Mouse (Mus musculus): Measurements from ENCODE around the gene Sptssb. TPM values are rescaled to one million over a fixed set of nuclear protein-coding genes. Genes with fewer than 3 reads are reported as not detected.

The Sptssb gene
- polyA plus RNA-seq, 1 experiment from 2014 or later, result 1.1 TPM

- no peak overlapping the region for H3K9ac ChIP-seq
- no peaks in the 10 kb centered on the region for H3K4me1 ChIP-seq (replicated peaks)
- no peaks in the 10 kb centered on the region for H3K36me3 ChIP-seq
- no peak overlapping the region for H3K27ac ChIP-seq
- H3K9me3 ChIP-seq (replicated peaks), result no peaks in the 10 kb centered on the region
- H3K4me3 ChIP-seq, result no peak overlapping the region
- no peak overlapping the region for H3K4me2 ChIP-seq
- no peaks in the 10 kb centered on the region for H3K27me3 ChIP-seq
- ATAC-seq (replicated peaks; ENCODE audit: insufficient number of reproducible peaks, insufficient read depth, low FRiP score, low read depth), result no peak
- 71% methylated on average over 2 of the region's 2 CpGs for WGBS
Observed at GRCm38 (mm10) chr3:69797969-69798368, 61.8 kb downstream of the Sptssb start.

DNA sequence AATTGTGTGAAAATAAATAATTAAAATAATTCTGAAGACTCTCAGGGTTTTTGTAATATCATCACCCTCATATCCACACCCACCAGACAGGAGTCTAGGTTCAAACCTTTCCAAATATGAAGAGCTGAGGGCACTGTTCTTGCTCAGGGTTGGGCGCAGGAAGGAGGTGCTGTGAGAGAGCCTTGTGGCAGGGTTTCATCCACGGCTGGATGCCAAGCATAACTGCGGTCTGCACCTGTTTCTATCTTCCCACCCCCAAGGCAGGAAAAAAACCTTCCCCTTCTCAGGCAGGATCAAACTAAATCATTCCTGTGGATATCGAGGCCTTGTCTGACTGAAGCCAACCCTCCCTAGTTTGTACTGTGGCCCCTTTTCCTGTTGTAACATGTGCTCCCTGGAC lies 62.2 kb downstream of the Sptssb start:
- Histone ChIP-seq H3K4me1 (replicated peaks) (no peaks in the 10 kb centered on the region), H3K4me3 (no peak overlapping the region), H3K36me3 (no peaks in the 10 kb centered on the region), H3K9ac (no peak overlapping the region), H3K27me3 (no peaks in the 10 kb centered on the region), H3K9me3 (replicated peaks) (no peaks in the 10 kb centered on the region), H3K4me2 (no peak overlapping the region), H3K27ac (no peak overlapping the region)
- ATAC-seq (replicated peaks; ENCODE audit: insufficient number of reproducible peaks, insufficient read depth, low FRiP score, low read depth), result no peak
- 82% methylated on average over 4 of the region's 4 CpGs for WGBS

DNA sequence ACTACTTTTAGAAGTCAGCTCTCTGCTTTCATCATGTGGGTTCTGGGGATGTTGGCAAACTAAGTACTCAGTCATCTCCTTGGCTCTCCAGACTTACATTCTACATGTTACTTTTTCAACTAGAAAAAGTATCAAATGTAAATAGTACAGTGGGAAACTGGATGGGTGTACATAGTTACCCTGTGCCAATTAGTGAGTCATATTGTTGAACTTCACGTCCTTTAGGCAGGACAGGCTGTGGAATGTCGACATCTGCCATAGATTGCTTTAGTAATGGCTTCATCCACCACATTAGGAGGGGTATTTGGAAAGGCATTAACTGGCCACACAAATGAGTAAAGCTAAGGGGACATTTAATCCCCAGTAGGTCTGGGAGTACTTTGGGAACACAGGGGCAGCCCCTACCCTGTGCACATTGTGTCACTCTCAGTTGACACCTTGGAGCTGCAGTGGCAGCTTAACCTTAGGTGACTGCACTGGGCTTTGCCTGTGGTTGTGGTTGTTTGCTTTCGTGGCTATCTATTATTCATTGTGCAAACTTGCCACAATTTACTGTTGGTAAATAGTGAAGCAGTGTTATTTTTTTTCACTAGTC lies 66.8 kb downstream of the Sptssb start:
- Histone ChIP-seq H3K4me1 (replicated peaks) (no peaks in the 10 kb centered on the region), H3K27ac (no peak overlapping the region), H3K9ac (no peak overlapping the region)

GRCm38 (mm10) chr3:69779246-69779796 lies 80.4 kb downstream of the Sptssb start:
- no peak for ATAC-seq (replicated peaks; ENCODE audit: insufficient number of reproducible peaks, insufficient read depth, low FRiP score, low read depth)
- 66% methylated on average over 4 of the region's 4 CpGs for WGBS
- no peaks in the 10 kb centered on the region for H3K27me3 ChIP-seq
- H3K9ac ChIP-seq, result no peak overlapping the region
- no peak overlapping the region for H3K27ac ChIP-seq
- H3K9me3 ChIP-seq (replicated peaks), result no peaks in the 10 kb centered on the region
- no peaks in the 10 kb centered on the region for H3K4me1 ChIP-seq (replicated peaks)
- H3K4me2 ChIP-seq, result no peak overlapping the region
- no peaks in the 10 kb centered on the region for H3K36me3 ChIP-seq
- no peak overlapping the region for H3K4me3 ChIP-seq

More for the DNA sequence above, 66.8 kb downstream of the Sptssb start:
- H3K9me3 ChIP-seq (replicated peaks), result no peaks in the 10 kb centered on the region
- H3K4me3 ChIP-seq, result no peak overlapping the region
- no peak overlapping the region for H3K4me2 ChIP-seq
- 74% methylated on average over 3 of the region's 3 CpGs for WGBS
- ATAC-seq (replicated peaks; ENCODE audit: insufficient number of reproducible peaks, insufficient read depth, low FRiP score, low read depth), result no peak
- H3K27me3 ChIP-seq, result no peaks in the 10 kb centered on the region
- H3K36me3 ChIP-seq, result no peaks in the 10 kb centered on the region

GRCm38 (mm10) chr3:69773356-69773755 lies 86.4 kb downstream of the Sptssb start:
- H3K4me2 ChIP-seq, result no peak overlapping the region
- no peaks in the 10 kb centered on the region for H3K4me1 ChIP-seq (replicated peaks)
- H3K27ac ChIP-seq, result no peak overlapping the region
- WGBS, result 83% methylated on average over 4 of the region's 4 CpGs
- H3K36me3 ChIP-seq, result no peaks in the 10 kb centered on the region
- no peaks in the 10 kb centered on the region for H3K27me3 ChIP-seq
- no peak overlapping the region for H3K9ac ChIP-seq
- H3K9me3 ChIP-seq (replicated peaks), result no peaks in the 10 kb centered on the region
- no peak overlapping the region for H3K4me3 ChIP-seq
- ATAC-seq (replicated peaks; ENCODE audit: insufficient number of reproducible peaks, insufficient read depth, low FRiP score, low read depth), result no peak

Other genes with a start within 250 kb of the Sptssb start
- gene Nmd3, start 138.0 kb downstream of the Sptssb start, polyA plus RNA-seq (2015; fragmentation: Nextera tagmentation; extraction: Ambion mirVana), result 89.7 and 94.4 TPM in 2 replicates
- gene Otol1, start 147.7 kb upstream of the Sptssb start, polyA plus RNA-seq (2015; fragmentation: Nextera tagmentation; extraction: Ambion mirVana), result 0.08 TPM in 1 of 2 replicates, not detected in the other

All from heart, embryonic 15.5 days (tissue).